Mouse (Mus musculus) testis, postnatal 10 days (tissue): ENCODE data around the gene Inf2.

ENCODE experiments used
- DNase-seq: peaks from one replicate; pipeline ENCODE4 v3.0.0; 2021; ENCODE audit warnings: low spot score

Inf2 gene

DNA sequence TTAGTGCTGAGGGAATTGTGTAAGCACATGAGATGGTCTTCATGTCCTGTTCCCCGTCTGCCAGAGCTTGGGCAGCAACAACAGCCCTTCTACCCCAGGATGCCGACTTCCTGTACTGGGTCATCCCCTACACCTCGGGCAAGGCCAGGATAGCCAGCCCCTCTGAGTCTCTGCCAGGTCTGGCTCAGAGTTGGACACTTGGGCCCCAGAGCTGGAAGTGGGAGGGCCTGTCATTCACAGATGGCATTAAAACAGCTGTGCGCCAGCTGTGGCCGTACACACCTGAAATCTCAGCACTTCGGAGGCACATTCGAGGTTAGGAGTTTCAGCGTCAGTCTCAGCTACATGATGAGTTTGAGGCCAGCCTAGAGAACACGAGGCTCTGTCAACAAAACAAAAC lies 7.9 kb downstream of the Inf2 start:
- no peak for DNase-seq

DNA sequence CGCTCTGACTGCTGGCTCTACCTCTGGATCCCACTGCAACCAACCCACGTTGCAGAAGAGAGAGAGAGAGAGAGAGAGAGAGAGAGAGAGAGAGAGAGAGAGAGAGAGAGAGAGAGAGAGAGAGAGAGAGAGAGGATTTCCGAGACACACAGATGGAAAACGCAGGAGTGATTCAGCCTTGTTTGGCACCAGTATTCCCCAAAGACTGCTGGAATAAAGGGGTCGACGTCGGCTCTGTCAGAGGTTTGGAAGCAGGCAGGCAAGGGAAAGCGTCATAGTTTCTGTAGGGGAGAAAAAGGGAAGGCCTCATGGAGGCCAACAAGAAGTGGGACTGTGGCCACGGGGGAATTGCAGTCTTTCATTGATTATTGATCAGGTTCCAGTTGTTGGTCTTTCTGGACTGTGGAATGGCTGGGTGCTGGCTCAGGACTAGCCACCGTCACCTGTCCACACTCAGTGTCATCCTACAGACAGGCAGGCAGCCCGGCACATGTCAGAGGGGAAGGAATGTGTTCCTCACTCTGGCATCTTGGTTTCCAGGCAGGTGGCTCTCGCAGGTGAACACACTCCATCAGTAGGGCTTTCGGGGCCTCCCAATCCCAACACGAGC lies 8.4 kb downstream of the Inf2 start:
- DNase-seq, result no peak

DNA sequence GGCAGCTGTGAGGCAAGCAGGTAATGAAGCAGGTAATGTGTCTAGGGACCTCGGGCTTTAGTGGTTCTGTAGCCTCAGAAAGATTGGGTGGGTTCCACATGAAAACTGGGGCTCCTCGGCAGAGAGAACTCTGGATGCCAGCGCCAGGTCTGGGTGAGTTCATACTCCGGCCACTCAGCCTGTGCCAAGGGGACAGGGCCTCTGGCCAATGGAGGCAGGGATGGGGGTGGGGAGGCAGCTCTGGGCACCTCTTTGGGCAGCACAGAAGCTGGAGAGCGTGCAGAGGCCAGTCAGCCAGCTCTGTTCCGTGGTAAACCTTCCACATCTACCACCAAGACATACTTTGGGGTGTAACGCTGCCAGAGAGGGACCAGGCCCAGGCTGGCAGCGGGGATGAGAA lies 9.0 kb downstream of the Inf2 start:
- no peak for DNase-seq

DNA sequence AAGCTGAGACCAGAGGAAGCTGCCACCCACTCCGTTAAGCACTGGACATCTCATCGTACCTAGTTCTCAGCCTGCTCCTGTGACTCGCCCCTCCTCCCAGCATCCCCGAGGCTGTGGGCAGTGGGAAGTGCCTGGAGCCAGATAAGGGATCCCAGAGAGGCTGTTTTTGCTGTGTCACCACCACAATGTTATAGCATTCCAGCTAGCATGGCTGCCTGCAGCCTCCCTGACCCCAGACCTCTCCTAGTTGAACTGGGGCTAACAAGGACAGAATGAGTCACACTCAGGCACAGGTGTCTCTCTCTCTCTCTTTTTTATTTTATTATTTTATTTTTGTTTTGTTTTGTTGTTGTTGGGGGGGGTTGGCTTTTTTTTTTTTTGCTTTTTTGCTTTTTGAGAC lies 10.6 kb downstream of the Inf2 start:
- DNase-seq, result no peak

DNA sequence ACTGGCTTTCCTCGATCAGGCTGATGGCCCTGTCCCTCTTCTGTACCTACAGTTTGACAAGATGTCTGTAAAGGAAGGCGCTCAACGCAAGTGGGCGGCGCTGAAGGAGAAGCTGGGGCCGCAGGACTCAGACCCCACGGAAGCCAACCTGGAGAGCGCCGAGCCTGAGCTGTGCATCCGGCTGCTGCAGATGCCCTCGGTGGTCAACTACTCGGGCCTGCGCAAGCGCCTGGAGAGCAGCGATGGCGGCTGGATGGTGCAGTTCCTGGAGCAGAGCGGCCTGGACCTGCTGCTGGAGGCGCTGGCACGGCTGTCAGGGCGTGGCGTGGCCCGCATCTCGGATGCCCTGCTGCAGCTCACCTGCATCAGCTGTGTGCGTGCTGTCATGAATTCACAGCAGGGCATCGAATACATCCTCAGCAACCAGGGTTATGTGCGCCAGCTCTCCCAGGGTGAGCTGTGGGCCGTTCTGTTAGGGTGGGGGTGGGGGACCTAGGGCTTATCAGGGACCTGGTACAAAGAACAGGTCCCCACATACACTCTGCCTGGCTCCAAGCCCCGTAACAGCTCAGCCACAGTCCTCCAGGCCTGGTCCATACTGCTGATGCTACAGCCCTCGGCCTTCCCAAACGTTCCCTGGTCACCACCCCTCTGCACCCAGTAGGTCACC lies 11.5 kb downstream of the Inf2 start:
- no peak for DNase-seq

DNA sequence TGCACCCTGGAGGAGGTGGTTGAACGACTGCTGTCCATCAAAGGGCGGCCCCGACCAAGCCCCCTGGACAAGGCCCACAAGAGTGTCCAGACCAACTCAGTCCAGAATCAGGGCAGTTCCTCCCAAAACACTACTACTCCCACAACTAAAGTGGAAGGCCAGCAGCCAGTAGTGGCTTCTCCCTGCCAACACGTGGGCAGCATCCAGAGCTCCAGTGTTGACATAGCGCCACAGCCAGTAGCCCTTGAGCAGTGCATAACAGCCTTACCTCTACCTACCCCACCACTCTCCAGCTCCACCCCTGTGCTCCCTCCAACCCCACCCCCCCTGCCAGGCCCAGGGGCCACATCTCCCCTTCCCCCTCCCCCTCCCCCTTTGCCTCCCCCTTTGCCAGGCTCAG lies 15.4 kb downstream of the Inf2 start:
- no peak for DNase-seq

DNA sequence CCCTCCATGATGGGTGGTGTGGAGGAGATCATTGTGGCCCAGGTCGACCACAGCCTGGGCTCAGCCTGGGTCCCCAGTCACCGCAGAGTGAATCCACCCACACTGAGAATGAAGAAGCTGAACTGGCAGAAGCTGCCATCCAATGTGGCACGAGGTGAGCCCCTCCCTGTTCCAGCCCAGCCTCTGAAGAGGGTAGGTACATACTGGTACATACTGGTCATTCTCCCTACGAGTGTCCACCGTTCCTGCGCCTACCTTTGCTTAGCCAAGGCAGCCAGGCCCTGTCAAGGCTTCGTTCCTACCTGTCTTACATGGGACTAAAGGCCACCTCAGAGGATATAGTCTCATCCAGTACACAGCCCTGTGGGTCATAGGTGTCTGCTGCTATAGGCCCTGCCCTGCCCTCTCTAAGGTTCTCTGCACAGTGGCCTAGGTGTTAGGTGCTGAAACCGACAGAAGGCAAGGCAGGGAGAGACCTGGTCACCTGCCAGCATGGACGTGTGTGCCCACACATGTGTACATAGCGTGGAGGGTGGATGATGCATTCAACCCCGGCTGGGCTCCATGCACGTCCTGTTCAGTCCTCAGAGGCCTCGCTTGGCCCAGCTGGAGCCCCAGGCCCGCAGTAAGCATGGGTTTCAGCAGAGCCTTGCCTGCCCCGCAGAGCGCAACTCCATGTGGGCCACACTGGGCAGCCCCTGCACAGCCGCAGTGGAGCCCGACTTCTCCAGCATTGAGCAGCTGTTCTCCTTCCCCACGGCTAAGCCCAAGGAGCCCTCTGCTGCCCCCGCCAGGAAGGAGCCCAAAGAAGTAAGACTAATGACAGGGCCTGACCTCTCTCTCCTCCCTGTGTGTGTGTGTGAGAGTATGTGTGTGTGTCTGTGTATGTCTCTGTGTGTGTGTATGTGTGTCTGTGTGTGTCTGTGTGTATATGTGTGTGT lies 16.4 kb downstream of the Inf2 start:
- DNase-seq, result peak; percentile 83

DNA sequence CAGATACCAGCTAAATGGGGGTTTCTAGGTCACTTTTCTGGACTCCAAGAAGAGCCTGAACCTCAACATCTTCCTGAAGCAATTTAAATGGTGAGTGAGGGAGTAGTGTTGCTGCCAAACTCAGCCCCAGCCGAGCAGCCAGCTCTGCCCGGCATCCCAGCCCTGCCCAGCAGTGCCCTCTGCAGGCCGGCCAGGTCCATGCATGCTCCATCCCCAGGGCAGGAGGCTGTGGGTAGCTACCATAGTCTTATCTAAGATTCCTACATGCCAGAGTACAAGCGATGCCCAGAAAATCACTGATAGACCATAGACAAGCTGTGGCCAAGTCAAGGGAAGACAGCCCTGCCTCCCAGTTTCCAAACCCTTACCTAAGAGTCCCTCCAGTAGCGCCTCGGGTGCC lies 17.2 kb downstream of the Inf2 start:
- peak; percentile 89 for DNase-seq

DNA sequence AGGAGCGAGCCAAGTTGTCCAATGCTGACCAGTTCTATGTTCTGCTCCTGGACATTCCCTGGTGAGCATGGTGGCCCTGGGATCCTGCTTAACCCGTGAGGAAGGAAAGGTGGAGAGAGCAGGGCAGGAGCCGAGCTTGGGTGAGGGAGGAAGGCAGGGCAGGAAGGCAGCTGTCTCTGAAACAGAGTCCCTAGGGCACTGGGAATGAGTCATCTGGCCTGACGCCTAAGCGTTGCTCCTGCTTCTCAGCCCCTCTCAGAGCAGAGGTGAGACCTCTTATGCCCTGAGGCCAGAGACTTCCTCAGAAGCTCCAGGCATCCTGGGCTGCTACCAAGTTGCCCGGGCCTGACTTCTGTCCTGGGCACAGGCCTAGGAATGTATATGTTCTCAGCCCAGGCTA lies 18.4 kb downstream of the Inf2 start:
- DNase-seq, result no peak

DNA sequence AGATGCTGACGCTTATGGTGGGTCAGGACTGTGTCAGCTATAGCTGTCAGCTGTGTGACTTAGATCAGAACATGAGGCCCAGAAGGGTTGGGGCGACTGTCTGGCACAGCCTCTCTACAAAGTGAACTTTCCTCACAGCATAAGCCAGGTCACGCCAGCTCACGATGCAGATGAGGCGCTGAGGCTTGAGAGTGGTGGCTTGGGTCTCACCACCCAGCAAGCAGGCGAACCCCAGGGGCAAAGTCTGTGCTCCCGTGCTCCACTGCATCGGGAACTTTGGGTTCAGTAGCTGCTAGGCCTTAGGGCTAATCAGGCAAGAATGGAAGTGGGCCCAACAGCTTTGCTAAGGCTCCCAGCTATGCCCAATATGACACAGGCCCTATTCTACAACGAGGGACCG lies 20.4 kb downstream of the Inf2 start:
- no peak for DNase-seq

DNA sequence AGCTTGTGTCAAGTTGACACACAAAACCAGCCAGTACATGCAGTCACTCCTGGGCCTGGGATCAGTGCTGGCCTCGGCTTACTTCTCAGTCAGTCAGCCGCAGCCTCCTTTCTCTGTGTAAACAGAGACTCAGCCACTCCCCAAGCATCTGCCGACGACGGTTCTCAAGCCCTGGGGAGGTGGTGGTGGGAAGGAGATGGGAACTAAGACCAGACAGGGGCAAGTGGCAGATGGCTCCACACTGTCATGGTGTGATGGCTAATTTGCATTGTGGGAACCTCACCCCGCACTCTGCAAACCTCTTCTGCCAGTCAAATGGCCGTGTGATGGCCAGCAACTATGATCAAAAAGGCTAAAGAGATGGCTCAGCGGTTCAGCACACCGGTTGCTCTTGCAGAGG lies 28.1 kb downstream of the Inf2 start:
- no peak for DNase-seq

DNA sequence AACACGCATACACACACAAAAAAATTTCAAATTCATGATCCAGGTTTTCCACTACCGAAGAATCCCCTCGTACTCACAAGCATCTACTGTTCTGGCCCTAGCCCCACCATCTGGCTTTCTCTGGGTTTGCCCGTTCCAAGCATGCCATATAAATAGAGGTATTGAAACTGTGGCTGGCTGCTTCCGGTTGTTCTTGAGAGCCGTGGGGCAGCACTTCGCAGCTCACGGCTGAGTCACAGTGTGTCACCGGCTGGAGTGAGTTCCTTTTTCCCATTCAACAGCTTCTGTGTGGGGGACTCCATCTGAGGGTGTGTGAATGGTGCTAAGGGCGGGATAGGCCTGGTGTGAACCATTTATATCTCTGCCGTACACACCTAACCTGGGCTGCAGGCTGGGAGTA lies 28.6 kb downstream of the Inf2 start:
- no peak for DNase-seq

DNA sequence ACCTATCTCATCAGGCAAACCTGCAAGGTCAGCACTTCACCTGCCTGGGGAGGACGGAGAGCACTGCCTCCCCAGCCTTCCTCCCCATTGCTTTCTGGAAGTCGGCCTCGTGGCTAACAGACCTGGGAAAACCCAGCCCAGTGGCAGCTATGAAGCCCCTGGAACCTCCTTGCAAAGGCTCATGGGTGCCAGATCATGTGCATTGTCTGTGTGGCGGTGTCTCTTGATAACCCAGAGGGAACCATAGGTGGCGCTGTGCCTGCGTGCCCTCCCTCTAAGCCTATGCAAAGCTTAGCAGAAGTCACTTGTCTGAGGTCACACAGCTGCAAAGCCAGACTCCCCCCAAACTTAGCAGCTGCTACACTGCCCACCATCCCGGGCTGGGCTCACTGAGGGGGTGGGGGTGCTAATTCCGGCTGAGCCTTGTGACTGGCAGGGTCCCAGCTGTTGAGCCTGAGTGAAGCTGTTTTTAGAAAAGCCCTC lies 29.4 kb downstream of the Inf2 start:
- peak; percentile 77 for DNase-seq

DNA sequence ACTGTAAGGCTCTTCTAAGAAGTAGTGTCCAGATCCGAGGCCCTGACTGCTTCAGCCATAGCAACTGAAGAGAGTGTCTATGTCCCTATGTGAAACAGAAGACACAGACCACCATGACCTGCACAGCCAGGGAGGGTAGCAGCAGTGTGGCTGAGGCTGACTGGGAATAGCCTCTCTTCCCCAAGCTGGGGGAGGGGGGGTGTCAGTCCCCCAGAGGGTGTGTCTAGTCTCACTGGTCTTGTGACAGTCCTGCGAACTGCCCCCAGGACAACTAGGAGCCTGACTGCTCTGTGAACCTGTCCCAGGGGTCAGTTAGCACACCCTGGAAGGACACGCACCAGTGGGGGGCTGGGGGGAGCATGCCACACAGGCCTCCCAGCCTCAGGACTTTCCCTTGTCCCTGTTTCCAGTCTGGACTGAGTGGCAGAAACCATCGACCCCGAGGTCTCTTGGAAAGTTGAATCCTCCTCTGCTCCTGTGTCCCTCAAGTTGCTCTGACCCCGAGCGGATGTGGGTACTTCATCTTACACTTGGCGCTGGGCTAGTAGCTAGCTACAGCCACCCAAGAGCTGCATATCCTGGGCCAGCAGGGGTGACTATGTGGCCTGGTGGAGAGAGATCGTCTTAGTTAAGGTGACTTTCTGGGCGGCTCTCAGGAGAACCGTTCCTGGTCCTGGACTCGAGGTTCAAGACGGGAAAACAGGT lies 30.5 kb downstream of the Inf2 start:
- DNase-seq, result no peak

DNA sequence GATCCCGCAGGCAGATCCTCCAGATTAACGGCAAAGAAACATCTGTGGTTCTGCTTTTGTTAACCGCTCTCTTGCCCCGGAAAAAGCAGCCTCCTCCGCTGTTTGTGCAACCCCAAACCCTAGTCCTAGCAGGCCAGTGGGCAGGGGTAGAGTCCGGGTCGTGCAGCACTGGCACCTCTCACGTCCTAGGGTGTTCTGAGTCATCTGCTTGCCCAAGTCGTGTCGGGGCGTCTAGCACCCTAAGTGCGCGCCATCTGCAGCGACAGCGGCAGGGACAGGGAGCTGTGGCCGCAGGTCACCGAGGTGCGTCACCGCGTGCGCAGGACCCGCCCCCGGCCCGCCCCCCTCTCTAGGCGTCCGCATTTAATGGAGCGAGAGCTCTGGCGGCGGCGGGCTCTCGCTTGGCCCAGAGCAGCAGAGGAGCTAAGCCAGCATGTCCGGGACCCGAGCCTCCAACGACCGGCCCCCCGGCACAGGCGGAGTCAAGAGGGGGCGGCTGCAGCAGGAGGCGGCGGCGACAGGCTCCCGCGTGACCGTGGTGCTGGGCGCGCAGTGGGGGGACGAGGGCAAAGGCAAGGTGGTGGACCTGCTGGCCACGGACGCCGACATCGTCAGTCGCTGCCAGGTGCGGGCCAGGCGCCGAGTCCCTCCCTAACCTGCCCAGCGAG lies 31.2 kb downstream of the Inf2 start, which contains the start of gene Adssl1:
Gene Adssl1, plus strand, starts transcription at position 360 of the 668 bp plus-strand sequence.
- DNase-seq, result peak; percentile 62

DNA sequence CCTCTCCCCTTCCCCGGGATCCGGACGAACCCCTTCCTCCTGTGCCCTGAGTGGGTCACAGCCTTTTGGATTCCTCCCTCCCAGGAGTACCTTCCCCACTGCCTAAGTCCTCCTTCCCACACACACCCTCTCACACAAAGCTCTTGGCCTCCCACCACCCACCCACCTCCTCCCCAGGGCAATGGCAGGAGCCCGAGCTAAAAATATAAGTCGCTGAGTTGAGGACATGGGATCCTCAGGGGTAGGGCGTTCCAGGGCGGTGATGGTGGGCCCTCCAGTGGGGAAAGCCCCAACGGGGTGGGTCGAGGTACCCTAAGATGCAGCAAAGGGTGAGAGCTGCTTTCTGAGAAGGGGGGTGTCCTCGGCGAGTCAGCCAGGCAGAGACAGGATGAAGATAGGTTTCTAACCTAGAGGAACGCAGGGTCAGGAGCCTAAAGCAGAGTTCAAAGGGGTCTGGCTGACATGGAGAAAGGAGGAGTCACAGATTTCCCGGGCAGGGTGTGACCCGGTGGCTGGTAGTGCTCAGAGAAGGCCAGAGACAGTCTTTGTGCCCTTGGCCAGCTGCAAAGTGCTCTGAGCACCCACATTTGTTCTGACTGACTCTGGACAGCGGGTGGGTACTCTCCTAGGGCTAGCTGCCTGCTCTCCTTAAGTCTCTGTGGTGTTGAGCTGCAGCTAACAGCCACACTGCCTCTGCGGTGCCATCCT lies 31.9 kb downstream of the Inf2 start:
- no peak for DNase-seq

DNA sequence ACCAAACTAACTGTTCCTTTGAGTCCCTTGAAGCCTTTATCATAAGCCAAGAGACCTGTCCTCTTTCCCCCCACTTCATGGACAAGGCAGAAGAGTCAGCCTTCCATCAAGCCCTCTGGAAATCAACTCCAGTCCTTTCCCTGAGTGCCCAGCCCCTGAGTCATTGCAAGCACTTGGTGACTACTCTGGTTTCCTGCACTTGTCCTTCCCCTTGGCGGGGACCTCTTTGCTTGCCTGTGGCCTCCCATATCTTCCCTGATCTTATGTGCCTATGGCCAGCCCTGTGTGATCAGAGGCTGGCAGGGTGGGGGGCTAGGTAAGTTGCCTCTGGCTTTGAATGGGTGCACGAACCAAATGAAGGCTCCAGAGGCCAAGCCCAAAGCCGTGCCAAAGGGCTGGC lies 33.3 kb downstream of the Inf2 start:
- DNase-seq, result no peak

DNA sequence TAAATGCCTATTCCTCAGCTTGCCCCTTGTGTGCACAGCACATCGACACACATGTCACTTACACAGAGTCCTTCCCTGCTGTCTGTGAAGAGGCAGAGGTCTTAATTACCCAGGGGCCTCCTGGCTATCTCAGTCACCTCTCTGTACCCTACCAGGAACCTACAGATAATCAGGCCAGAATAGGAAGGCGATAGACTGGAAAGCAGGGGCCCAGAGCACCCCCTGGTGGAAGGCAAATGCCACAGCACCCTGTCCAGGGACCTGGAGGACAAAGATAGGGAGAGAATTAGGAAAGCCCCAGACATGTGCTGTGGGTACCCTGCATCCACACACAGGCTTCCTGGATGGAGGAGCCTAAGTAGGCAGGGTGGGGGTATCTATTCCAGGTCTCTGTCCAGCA lies 35.2 kb downstream of the Inf2 start:
- DNase-seq, result peak; percentile 81

DNA sequence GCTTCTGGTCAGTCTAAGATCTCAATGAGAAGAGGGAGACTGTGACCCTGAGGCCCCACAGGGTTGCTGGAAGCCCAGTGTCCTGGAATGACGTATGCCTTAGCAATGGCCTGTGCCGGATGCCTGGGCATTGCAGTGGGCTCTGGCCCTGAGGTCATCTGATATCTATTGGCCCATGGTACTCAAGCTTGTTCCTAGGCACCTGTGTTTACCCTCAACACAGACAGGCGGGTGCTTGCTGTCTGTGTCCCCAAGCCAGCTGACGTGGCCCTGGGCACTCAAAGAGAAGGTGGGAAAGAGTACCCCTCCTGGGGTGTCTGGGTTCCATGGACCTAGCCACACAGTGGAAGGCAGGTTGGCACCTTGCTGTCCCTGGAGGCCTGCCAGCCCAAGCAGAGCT lies 37.1 kb downstream of the Inf2 start:
- no peak for DNase-seq

DNA sequence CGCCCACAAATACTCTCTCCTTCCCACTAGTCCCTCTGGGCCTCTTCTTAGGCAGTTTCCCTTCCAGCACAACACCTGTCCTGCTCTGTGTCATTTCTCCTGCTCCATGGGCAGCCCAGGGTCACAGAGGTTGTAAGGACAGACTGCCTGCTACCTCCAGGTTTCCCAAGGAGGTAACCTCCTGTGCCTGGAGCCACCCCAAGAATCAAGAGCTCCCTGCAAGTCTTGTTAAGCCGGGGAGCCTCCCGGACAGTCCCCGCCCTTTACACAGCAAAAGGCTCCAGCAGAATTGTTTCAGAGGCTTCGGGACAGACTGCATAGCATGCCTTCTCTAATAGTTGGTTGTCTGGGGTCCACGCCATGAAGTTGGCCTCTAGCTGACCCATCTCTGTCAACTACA lies 37.9 kb downstream of the Inf2 start:
- no peak for DNase-seq
